Mouse (Mus musculus) cortical plate, adult 2 months (tissue): Measurements from ENCODE around the gene Bbs10. TPM values are rescaled to one million over a fixed set of nuclear protein-coding genes. Genes with fewer than 3 reads are reported as not detected.
A peak's percentile ranks its signal among the peaks of the same experiment; 100 is the strongest.

Source experiments
- H3K27ac ChIP-seq: fragments of 200-500 bp; 2 replicates; pipeline ENCODE4 v1.5.1; 2012; ENCODE audit warnings: low read length, control low read depth, inconsistent platforms; ENCODE audit not compliant: insufficient read depth
- H3K4me1 ChIP-seq: fragments of 200-500 bp; 2 replicates; pipeline ENCODE4 v1.6.1; 2011; ENCODE audit warnings: low read length; ENCODE audit not compliant: control insufficient read depth, insufficient read depth
- H3K4me3 ChIP-seq: fragments of 200-500 bp; 2 replicates; pipeline ENCODE4 v1.5.1; 2011; ENCODE audit warnings: mild to moderate bottlenecking, low read length, control low read depth; ENCODE audit not compliant: insufficient read depth
- CTCF ChIP-seq: fragments of 200-500 bp; IDR thresholded peaks from 2 replicates; pipeline ENCODE4 v1.5.1; 2011; ENCODE audit warnings: mild to moderate bottlenecking, control low read depth, low read length; ENCODE audit not compliant: insufficient read depth; ENCODE audit errors: extremely low read depth
- POLR2A ChIP-seq: fragments of 200-500 bp; IDR thresholded peaks from 2 replicates; pipeline ENCODE4 v1.6.1; 2011; ENCODE audit warnings: mild to moderate bottlenecking, low read length, control low read depth; ENCODE audit not compliant: insufficient read depth; ENCODE audit errors: extremely low read depth
- polyA plus RNA-seq: library from polyadenylated mRNA; depleted of rRNA; stranded (reverse); fragments of >200 nt; gene quantifications from 2 replicates; pipeline ENCODE4 v1.2.3, GENCODE M21; 2012

The Bbs10 gene
- polyA plus RNA-seq, 1 experiment, result 4.7 TPM

DNA sequence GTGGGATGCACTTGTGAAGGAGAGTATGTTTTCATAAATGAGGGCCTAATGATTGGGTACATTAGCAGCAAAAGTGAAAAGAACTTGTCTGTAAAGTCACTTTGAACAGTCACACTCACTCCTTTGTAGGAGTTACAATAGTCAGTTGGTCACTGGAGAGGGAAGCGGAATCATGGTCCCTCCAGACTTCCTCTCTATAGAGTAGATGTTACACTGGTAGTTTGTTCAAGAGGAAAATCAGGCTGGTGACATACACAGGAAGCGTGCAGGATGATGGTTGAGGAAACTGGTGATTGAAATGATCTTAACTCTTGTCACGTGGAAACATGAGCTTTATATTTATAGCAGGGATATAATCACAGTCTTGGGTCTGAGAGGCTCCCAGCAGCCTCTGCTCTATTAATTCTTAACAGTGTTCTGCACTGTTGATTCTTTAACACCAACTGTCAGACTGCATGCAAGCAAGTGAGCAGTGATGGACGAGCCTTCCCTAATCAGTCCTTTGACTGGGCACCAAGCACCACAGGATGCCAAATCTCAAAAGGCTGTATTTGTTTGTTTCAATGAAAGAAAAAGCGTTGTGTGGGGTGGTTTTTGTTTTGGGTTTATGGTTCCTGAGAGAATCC is 24.9 kb upstream of the Bbs10 start:
- TF ChIP-seq POLR2A, result no peak
- no peak for TF ChIP-seq CTCF
- no peak overlapping the region for H3K4me3 ChIP-seq
- H3K4me1 ChIP-seq, result no peaks in the 10 kb centered on the region
- no peak overlapping the region for H3K27ac ChIP-seq

DNA sequence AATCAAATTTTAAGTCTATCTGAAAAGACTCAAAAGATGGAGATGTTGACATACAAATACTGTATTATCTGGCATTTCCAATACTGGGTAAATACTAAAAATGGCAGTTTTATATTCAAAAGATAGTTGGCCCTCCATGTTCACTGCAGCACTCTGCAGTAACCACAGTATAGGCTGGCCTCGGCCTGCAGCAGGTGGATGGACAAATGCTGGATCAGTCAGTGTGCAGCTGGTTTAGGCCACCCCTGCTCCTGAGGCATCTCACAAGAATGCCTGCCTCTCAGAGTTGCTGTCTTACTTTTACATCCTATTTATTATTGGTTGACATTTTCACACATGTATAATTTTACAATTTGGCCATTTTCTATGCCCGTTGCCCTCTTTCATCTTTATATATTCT is 22.7 kb upstream of the Bbs10 start:
- TF ChIP-seq POLR2A (no peak), CTCF (no peak)
- Histone ChIP-seq H3K4me3 (no peak overlapping the region), H3K27ac (no peak overlapping the region), H3K4me1 (no peaks in the 10 kb centered on the region)

DNA sequence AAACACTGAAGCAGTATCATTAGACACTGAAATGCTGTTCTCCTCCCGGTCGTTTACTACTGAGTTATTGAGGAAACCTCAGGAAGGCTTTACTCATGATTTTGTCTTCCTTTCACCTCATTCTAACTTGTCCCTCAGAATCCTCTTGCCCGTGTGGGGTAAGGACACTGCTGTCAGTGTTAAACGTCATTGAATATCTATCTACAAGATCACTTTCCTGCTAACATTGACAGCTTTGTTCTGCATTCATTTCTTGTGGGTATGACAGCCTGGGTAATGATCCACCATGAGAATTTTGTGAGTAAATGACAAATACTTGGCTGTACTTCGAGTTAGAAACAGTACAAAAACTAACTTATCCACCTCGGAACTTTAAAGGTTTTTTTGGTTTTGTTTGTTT is 848 bp upstream of the Bbs10 start:
- Histone ChIP-seq H3K4me3 (no peak overlapping the region; the same call in 1 of the 2 replicates), H3K27ac (no peak overlapping the region), H3K4me1 (peaks cover 3% of the 10 kb centered on the region; the same call in 1 of the 2 replicates)
- TF ChIP-seq POLR2A (no peak), CTCF (no peak)

DNA sequence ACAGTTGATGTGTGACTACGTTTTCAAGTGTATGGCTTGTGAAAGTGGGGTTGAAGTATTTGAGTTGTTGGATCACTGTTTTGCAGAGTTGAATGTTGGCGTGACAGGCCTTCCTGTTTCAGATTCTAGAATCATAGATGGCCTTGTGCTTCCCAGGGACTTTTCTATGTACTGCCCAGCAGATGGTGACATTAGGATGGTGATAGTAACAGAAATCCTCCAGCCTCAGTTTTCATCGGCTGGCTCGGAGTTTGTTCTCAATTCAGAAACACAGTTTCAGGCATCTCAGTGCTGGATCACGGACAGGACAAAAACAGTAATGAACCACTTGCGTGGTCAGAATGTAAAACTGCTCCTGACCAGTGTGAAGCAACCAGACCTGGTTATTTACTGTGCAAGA is 1.1 kb downstream of the Bbs10 start:
- Histone ChIP-seq H3K4me3 (no peak overlapping the region), H3K4me1 (peaks cover 3% of the 10 kb centered on the region; the same call in 1 of the 2 replicates), H3K27ac (no peak overlapping the region)
- peak; percentile 50; the same call in 1 of the 2 replicates for TF ChIP-seq CTCF
- no peak for TF ChIP-seq POLR2A

DNA sequence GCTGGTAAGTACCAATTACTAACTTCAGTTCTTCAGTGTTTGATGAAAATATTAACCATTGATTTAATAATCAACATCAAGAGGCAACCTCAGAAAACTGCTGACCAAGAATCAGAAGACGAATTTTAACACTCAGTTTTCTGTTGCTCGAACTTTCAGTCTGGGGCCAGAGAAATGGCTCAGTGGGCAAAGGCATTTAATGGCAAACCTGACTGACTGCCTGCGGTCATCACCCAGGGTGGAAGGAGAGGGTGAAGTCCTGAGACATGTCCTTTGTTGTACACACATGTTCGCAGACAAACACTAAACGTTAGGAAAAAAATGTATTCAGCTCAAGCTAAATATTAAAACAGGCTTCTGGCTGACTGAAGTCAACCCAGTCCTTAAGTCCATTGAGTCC is 2.6 kb downstream of the Bbs10 start:
- peaks cover 3% of the 10 kb centered on the region; the same call in 1 of the 2 replicates for H3K4me1 ChIP-seq
- TF ChIP-seq CTCF (no peak), POLR2A (no peak)
- no peak overlapping the region for H3K27ac ChIP-seq
- no peak overlapping the region for H3K4me3 ChIP-seq

DNA sequence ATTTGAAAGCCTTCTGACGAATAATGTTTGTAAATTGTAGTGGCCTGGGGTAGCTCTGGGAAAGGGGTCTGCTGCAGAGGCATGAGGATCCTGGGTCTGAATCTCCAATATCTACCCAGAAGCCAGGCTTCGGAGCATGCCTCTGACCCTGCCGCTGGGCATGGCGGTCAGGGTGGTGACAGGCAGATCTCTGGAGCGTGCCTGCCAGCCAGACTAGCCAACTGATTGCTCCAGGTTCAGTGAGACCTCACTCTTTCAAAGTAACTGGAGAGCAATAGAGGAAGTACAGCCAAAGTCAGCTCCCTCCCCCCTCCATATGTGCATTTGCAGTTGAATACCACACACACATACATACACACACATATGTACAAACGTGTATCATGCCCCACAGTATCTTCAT is 4.0 kb downstream of the Bbs10 start:
- peaks cover 3% of the 10 kb centered on the region; the same call in 1 of the 2 replicates for H3K4me1 ChIP-seq
- no peak for TF ChIP-seq CTCF
- TF ChIP-seq POLR2A, result no peak
- H3K4me3 ChIP-seq, result no peak overlapping the region
- H3K27ac ChIP-seq, result no peak overlapping the region

DNA sequence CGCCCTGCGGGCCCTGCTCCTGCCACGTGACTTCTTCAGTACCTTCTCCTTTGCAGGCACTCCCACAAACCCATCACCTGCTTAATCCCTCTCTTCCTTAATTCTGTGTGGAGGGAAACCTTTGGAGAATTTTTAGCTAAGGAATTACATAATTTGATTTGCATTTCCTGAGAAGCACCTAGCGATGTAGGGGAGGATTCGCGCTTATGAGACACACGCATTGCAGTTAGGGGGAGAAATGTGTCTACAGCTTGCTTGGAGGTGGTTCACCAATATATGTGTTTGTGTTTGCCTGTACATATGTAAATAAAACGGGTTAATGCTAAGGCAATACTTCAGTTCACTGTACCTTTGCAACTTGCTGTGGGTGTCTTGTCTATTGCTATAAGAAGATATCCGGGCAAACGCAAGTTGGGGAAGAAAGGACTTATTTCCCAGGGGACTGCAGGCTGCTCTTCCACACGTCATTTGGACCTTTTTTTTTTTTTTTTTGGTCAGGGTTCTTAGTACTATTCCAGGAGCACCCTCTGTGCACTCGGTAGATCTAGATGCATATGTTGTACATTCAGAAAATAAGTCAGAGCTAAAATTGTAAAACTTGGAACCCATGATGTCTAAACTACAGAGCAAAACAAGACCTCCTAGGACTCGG is 10.5 kb downstream of the Bbs10 start:
- TF ChIP-seq CTCF (no peak), POLR2A (no peak)
- H3K27ac ChIP-seq, result no peak overlapping the region; the same call in 1 of the 2 replicates
- H3K4me1 ChIP-seq, result no peaks in the 10 kb centered on the region
- H3K4me3 ChIP-seq, result no peak overlapping the region

DNA sequence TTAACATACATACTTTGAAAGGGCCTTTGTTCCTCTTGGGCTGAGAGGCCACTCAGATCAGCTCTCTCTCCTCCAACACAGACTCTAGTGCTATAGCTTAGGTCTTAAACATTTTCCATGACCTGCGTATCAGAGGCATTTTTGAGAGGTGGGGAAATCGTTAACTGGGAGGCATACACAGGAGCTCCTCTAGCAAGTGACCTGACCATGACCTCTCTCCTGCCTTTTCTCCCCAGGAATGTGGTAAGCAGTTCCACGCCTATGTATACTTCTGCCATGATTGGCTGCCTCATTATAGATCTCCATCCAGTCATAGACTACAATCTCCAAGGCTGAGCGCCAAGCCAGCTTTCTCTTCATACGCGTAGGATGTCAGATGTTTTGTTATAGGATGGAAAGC is 14.8 kb downstream of the Bbs10 start:
- TF ChIP-seq CTCF (no peak), POLR2A (no peak)
- H3K27ac ChIP-seq, result no peak overlapping the region
- no peak overlapping the region for H3K4me3 ChIP-seq
- peaks cover 5% of the 10 kb centered on the region; the same call in 1 of the 2 replicates for H3K4me1 ChIP-seq

DNA sequence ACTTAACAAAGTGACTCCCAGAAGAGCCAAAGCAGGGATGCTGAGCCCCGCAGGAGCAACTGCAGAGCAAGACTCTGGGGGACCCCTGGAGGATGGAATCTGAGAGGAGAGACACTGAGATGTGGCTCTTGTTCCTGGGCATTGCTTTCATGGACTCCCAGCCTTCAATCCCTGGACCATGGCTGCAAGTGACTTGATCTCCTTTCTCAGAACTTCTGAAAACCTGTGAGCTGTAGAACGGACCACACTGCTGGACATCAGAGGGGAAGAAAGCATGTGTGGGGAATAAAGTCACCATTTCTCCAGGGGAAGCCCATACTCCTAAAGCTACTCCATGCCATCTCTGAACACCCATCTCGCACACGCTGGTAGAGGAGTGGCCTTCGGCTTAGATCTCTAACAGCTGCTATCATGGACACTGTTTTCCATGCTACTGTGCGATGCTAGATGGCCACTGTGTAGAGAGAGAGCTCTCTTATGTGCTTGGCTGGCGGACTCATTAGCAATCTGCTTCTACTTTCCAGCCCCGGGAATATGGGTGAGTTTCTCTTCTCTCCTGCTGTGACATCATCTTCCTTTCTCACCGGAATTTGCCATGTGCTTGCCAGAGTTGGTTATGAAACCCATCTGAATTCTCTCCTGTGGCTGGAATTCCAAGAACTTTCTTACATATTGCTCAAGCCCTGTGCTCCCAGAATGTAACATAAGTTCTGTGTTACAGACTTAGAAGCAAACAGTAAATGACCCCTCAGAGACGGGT is 16.3 kb downstream of the Bbs10 start:
- H3K4me3 ChIP-seq, result no peak overlapping the region
- H3K27ac ChIP-seq, result 0 out of 2 replicates have a peak overlapping the region, but pooled peaks have one; percentile 26
- peaks cover 7% of the 10 kb centered on the region for H3K4me1 ChIP-seq
- TF ChIP-seq CTCF (no peak), POLR2A (peak; percentile 37; the same call in 1 of the 2 replicates)

DNA sequence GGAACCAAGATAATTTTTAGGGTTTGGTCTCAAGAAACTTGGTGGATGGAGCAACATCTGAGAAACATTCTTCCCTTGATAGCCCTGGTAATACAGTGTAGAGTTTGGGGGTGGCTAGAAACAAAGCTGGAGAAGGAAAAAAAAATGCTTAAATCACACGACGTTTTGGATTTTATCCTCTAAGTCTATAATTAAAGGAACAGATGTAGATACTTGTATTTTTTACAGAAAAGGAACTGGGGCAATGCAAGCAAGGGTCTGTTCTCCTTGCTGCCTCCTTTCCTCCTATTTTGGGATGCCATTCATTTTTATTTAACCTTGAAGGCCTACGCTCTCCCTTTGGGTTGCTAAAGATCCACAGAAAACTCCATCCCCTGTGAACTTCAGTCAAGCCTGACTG is 17.5 kb downstream of the Bbs10 start:
- Histone ChIP-seq H3K27ac (0 out of 2 replicates have a peak overlapping the region, but pooled peaks have one; percentile 49), H3K4me1 (peaks cover 7% of the 10 kb centered on the region), H3K4me3 (no peak overlapping the region)
- TF ChIP-seq CTCF (no peak), POLR2A (no peak)

DNA sequence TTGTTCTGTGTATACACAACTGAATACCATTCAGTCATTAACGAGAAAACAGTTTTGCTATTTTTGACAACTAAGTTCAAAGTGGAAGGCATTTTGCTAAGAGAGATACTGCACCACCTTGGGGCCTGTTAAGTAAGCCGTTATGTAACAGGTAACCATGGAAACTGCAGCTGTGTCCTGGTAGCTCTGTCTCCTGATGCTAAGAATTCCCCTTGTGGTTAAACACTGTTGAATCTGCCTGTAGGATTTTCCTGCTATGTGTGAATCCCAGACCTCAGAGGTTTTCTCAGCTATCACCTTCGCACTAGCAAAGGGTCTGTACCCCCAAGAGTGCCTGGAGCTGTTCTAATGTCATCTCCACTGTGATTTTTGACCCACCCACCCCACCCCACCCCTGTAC is 19.5 kb downstream of the Bbs10 start:
- Histone ChIP-seq H3K27ac (peak overlapping the region; percentile 87), H3K4me1 (peaks cover 7% of the 10 kb centered on the region), H3K4me3 (no peak overlapping the region)
- TF ChIP-seq CTCF (0 out of 2 replicates have a peak, but pooled peaks have one; percentile 8), POLR2A (no peak)
